Mouse (Mus musculus): ENCODE results near the gene Scaper.

Gene Scaper

GRCm38 (mm10) chr9:55937664-55938617 is at the start of gene Scaper:
Gene Scaper (minus strand): TSS chr9:55938119.
- DNase-seq: peak; percentile 83 to 86

- peak in 1 of 2 experiments; percentile 15 for DNase-seq
These were observed 8.9 kb upstream of the Scaper start for GRCm38 (mm10) chr9:55946819-55947218.

- no peak for DNase-seq
These were observed 3.4 kb upstream of the Scaper start for GRCm38 (mm10) chr9:55941356-55941755.

GRCm38 (mm10) chr9:55938618-55938985 is 683 bp upstream of the Scaper start:
- no peak for DNase-seq

GRCm38 (mm10) chr9:55937224-55937663 is 675 bp downstream of the Scaper start:
- DNase-seq: no peak

- no peak for DNase-seq
These were observed 5.4 kb downstream of the Scaper start for GRCm38 (mm10) chr9:55932482-55932881.

- DNase-seq: no peak
These were observed 19.3 kb downstream of the Scaper start for GRCm38 (mm10) chr9:55918579-55918978.

GRCm38 (mm10) chr9:55916751-55917150 is 21.2 kb downstream of the Scaper start:
- DNase-seq: no peak

GRCm38 (mm10) chr9:55911481-55911880 is 26.4 kb downstream of the Scaper start:
- DNase-seq: no peak

- DNase-seq: no peak
These were observed 35.0 kb downstream of the Scaper start for GRCm38 (mm10) chr9:55902964-55903363.

GRCm38 (mm10) chr9:55901588-55901987 is 36.3 kb downstream of the Scaper start:
- no peak for DNase-seq

- DNase-seq: no peak
These were observed 37.4 kb downstream of the Scaper start for GRCm38 (mm10) chr9:55900531-55900930.

- no peak for DNase-seq
These were observed 59.9 kb downstream of the Scaper start for GRCm38 (mm10) chr9:55878066-55878465.

- no peak for DNase-seq
These were observed 148.5 kb downstream of the Scaper start for GRCm38 (mm10) chr9:55789442-55789841.

GRCm38 (mm10) chr9:55712016-55712415 is 225.9 kb downstream of the Scaper start:
- DNase-seq: no peak

GRCm38 (mm10) chr9:55710553-55710952 is 227.4 kb downstream of the Scaper start:
- DNase-seq: no peak

- no peak for DNase-seq
These were observed 231.3 kb downstream of the Scaper start for GRCm38 (mm10) chr9:55706603-55707002.

- DNase-seq: no peak
These were observed 242.6 kb downstream of the Scaper start for GRCm38 (mm10) chr9:55695307-55695706.

- no peak for DNase-seq
These were observed 260.8 kb downstream of the Scaper start for GRCm38 (mm10) chr9:55677099-55677498.

- DNase-seq: no peak
These were observed 291.5 kb downstream of the Scaper start for GRCm38 (mm10) chr9:55646444-55646843.

GRCm38 (mm10) chr9:55626990-55627389 is 310.9 kb downstream of the Scaper start:
- DNase-seq: no peak

GRCm38 (mm10) chr9:55614711-55615110 is 323.2 kb downstream of the Scaper start:
- DNase-seq: no peak

- DNase-seq: no peak
These were observed 328.2 kb downstream of the Scaper start for GRCm38 (mm10) chr9:55609751-55610150.
